Mouse (Mus musculus) spleen, adult 2 months (tissue): ENCODE measurements at regions not wholly inside any gene's neighbourhood (a gene's known extent, or its start where the extent isn't known, plus 50 kb on each side); places are given as distances from the start of the nearest gene placed in this dataset.

Experiments used
- DNase-seq, 2 experiments: peaks; one replicate each; pipeline versions ENCODE4 v3.0.0 to v3.0.0-alpha.2; 2012 to 2021; ENCODE audit warnings: low spot score in 2 of 2, low read depth in 1 of 2
- H3K27ac ChIP-seq: fragments of 200-500 bp; 2 replicates; pipeline ENCODE4 v1.5.1; 2012; ENCODE audit warnings: low read length, inconsistent platforms; ENCODE audit not compliant: insufficient read depth
- H3K27me3 ChIP-seq: fragments of 200-500 bp; 2 replicates; pipeline ENCODE4 v1.6.1; 2012; ENCODE audit warnings: mild to moderate bottlenecking, moderate library complexity, low read length, inconsistent platforms; ENCODE audit not compliant: control insufficient read depth, insufficient read depth
- H3K36me3 ChIP-seq: fragments of 200-500 bp; 2 replicates; pipeline ENCODE4 v1.6.1; 2012; ENCODE audit warnings: mild to moderate bottlenecking, low read length, inconsistent platforms; ENCODE audit not compliant: control insufficient read depth, insufficient read depth
- H3K4me1 ChIP-seq: fragments of 200-500 bp; 2 replicates; pipeline ENCODE4 v1.6.1; 2011; ENCODE audit warnings: inconsistent platforms; ENCODE audit not compliant: control insufficient read depth, insufficient read depth, insufficient read length
- H3K4me3 ChIP-seq: fragments of 200-500 bp; 2 replicates; pipeline ENCODE4 v1.5.1; 2011; ENCODE audit warnings: mild to moderate bottlenecking, inconsistent platforms; ENCODE audit not compliant: insufficient read depth, insufficient read length; ENCODE audit errors: extremely low read depth
- CTCF ChIP-seq: fragments of 200-500 bp; IDR thresholded peaks from 2 replicates; pipeline ENCODE4 v1.5.1; 2011; ENCODE audit warnings: mild to moderate bottlenecking, inconsistent platforms; ENCODE audit not compliant: insufficient read depth, insufficient read length, insufficient replicate concordance; ENCODE audit errors: extremely low read depth
- POLR2A ChIP-seq: fragments of 200-500 bp; IDR thresholded peaks from 2 replicates; pipeline ENCODE4 v1.6.1; 2011; ENCODE audit warnings: low read depth, low read length, inconsistent platforms
- WGBS: fragments of 180-500 bp; shearing (Covaris S2); methylation state at CpG from one replicate; pipeline ENCODE4 v1.1.7; 2018; 5-methylcytosine and 5-hydroxymethylcytosine counted together

DNA sequence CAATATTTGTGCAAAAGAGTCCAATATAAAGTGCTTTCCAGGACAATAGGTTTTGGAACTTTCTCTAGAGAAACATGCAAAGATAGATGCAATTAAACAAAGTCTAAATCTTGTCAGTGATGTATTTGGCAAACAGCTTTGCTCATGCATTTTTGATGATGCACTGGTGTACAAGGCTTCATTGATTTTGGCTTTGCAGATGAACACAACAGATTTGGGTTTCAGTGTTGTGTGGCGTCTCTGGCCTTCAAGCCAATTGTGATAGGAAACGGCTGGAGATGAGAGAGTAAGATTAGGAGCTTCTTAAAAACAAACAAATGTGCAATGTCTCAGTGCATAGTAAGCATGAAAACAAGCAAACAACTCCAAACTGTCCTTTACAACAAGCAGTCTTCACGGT is 370.6 kb upstream of the Mmadhc start:
- TF ChIP-seq POLR2A (no peak), CTCF (no peak)
- no peak overlapping the region for H3K4me3 ChIP-seq
- no peaks in the 10 kb centered on the region for H3K36me3 ChIP-seq
- H3K27ac ChIP-seq = no peak overlapping the region
- H3K27me3 ChIP-seq = no peaks in the 10 kb centered on the region
- H3K4me1 ChIP-seq = no peaks in the 10 kb centered on the region
- 78% methylated on average over 3 of the region's 3 CpGs for WGBS
- DNase-seq = no peak

DNA sequence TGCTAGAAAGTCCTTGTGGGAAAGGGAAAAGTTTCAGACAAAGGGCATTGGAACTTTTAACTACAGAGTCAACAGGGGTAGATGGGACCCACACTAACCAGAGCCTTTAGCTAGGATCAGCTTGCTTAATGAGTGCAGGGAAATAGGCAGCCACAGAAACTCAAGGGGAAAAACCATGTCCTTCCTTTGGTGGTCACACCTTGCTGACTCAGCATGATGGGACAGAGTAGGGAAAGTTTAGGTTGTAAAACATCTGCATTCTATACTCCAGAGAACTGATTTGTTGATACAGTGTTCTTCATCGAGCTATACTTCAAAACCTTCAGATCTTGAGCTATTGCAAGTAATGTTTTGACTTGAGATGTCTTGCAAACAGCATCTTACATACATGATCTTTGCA is 365.9 kb upstream of the Mmadhc start:
- Histone ChIP-seq H3K27me3 (no peaks in the 10 kb centered on the region), H3K4me3 (no peak overlapping the region), H3K36me3 (no peaks in the 10 kb centered on the region), H3K4me1 (no peaks in the 10 kb centered on the region), H3K27ac (no peak overlapping the region)
- no peak for TF ChIP-seq CTCF
- no peak for TF ChIP-seq POLR2A
- WGBS = 73% methylated on average over 1 of the region's 1 CpGs
- DNase-seq = no peak

DNA sequence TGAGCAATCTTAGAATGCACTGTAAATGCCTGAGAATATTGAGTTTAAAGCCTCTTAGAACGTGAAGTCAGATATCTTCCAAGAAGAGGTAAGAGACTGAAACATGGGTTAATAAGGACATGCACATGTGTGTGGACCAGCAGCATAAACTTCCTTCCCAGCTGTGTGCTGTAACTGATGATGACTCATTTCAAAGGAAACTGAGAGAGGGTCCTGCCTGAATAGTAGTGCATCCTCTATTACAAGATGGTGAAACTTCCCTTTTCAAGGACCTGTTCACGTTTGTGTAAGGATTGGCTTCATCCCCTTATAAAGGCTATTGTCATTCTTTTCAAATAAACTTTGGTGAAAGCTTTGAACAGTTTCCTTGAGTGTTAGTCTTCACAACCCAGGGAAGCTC is 363.4 kb upstream of the Mmadhc start:
- TF ChIP-seq CTCF = no peak
- no peak for TF ChIP-seq POLR2A
- DNase-seq = no peak
- 52% methylated on average over 2 of the region's 2 CpGs for WGBS
- H3K4me3 ChIP-seq = no peak overlapping the region
- H3K36me3 ChIP-seq = no peaks in the 10 kb centered on the region
- H3K27me3 ChIP-seq = no peaks in the 10 kb centered on the region
- H3K4me1 ChIP-seq = no peaks in the 10 kb centered on the region
- H3K27ac ChIP-seq = no peak overlapping the region

DNA sequence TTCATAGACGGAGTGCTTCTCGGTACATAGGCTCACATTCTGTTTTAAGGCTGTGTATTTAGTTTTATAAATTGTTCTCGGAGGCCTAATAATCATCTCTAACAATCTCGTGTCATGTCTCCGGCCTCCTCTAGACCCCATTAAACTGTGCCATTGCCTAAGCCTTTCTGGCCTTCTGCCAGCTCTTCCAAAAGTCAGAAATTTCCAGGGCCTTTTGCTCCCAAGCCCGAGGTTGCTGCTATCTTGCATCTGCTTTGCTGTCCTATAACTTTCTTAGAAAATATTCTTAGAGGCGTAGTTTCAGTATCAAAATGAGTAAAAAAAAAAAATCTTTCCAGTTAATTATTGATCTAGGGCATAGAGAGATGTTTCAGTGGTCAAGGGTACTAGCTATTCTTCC is 361.2 kb upstream of the Mmadhc start:
- no peaks in the 10 kb centered on the region for H3K36me3 ChIP-seq
- TF ChIP-seq CTCF (no peak), POLR2A (no peak)
- 89% methylated on average over 7 of the region's 7 CpGs for WGBS
- no peaks in the 10 kb centered on the region for H3K27me3 ChIP-seq
- no peak overlapping the region for H3K4me3 ChIP-seq
- DNase-seq = no peak
- no peaks in the 10 kb centered on the region for H3K4me1 ChIP-seq
- H3K27ac ChIP-seq = no peak overlapping the region

DNA sequence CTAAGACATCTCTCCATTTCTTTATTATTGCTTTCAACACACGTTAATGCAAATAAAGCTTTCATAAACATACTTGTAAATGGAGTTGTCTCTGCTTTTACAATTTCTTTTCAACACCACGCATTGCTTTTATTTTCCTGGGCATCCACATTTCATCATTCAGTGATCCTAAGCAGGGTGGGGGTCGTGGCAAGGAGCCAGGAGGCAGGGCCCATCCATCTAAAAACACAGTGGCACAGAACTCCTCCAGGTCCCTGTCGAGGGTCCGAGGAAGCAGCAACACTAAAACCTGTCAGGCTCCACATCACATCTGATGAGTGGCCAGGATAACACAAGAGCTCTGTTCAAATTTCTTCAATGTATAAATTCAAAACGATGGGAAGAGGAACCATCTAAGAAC is 359.8 kb upstream of the Mmadhc start:
- no peaks in the 10 kb centered on the region for H3K36me3 ChIP-seq
- 85% methylated on average over 6 of the region's 6 CpGs for WGBS
- H3K27me3 ChIP-seq = no peaks in the 10 kb centered on the region

DNA sequence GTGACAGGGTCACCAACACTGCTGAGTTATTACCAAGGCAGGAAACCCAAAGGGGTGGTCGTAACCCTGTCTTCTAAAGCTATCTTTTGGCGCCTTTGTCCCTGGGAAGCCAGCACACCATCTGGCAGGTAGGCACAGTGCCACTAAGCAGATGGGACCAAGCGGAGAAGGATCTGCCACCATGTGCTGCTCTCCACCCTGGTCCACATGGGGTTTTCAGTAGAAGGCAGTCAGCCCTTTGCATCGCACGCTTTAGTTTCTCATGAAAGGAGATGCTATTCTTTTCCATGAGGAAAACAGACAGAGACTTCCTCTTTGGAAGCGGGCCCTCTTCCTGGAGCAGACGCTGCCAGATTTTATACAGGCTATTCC is 358.3 kb upstream of the Mmadhc start:
- WGBS = 89% methylated on average over 7 of the region's 7 CpGs
- H3K36me3 ChIP-seq = no peaks in the 10 kb centered on the region
- H3K27me3 ChIP-seq = no peaks in the 10 kb centered on the region
- TF ChIP-seq POLR2A (no peak), CTCF (no peak)
- H3K27ac ChIP-seq = no peak overlapping the region
- H3K4me1 ChIP-seq = no peaks in the 10 kb centered on the region
- no peak for DNase-seq
- H3K4me3 ChIP-seq = no peak overlapping the region

More for the DNA sequence above, 359.8 kb upstream of the Mmadhc start:
- Histone ChIP-seq H3K4me1 (no peaks in the 10 kb centered on the region), H3K4me3 (no peak overlapping the region), H3K27ac (no peak overlapping the region)
- no peak for TF ChIP-seq CTCF
- no peak for TF ChIP-seq POLR2A
- DNase-seq = no peak

DNA sequence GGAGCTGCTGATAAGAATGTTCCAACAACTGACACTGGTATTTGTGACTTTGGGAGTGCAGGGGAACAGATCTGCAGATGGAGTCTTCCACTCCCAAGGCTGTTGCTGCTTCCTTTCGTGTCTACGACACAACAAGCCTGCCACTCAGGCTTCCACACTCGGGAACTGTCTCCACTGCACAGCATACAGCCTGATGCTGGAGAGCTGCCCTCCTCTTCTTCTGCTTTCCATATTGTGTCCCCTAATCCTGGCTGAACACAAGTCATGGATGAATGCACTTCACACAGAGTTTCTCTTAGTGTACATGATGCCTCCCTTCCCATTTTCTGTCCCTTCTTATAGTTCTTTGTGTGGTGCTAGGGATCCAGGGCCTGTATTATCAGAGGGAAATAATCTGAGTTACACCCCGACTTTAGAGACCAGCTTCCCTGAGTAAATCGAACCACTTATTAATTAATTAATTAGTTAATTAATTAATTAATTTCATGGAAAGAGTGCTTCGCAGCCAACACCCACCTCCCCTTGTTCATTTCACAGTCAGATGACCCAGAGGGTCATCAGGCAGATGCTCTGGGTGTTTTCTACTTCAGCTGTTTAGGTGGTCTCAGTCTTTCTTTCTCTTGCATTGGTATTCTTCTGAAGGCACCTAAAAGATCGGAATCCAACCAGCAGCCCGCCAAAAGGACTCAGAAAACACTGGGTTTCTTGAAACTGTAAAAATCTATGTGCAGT is 357.8 kb upstream of the Mmadhc start:
- no peak for TF ChIP-seq POLR2A
- no peak for TF ChIP-seq CTCF
- H3K36me3 ChIP-seq = no peaks in the 10 kb centered on the region
- DNase-seq = no peak
- no peak overlapping the region for H3K4me3 ChIP-seq
- no peaks in the 10 kb centered on the region for H3K4me1 ChIP-seq
- WGBS = 91% methylated on average over 8 of the region's 8 CpGs
- no peak overlapping the region for H3K27ac ChIP-seq
- no peaks in the 10 kb centered on the region for H3K27me3 ChIP-seq
